Mouse (Mus musculus) forebrain, embryonic 15.5 days (tissue): ENCODE results near the gene Ccdc169. TPM values are rescaled to one million over a fixed set of nuclear protein-coding genes. Genes with fewer than 3 reads are reported as not detected.

Experiments used
- ATAC-seq: fragments of 200-750 bp; cut with Nextera tagmentation; replicated peaks from 2 replicates; pipeline ENCODE4 v1.8.0; 2017; ENCODE audit warnings: mild to moderate bottlenecking, moderate TSS enrichment, moderate library complexity
- H3K27ac ChIP-seq: fragments of 300-500 bp; sonication (generic); replicated peaks from 2 replicates; pipeline ENCODE4 v1.5.1; 2015; ENCODE audit warnings: mild to moderate bottlenecking, inconsistent platforms
- H3K27me3 ChIP-seq: fragments of 300-500 bp; sonication (generic); 2 replicates; pipeline ENCODE4 v1.6.1; 2015; ENCODE audit warnings: inconsistent platforms
- H3K36me3 ChIP-seq: fragments of 300-500 bp; sonication (generic); 2 replicates; pipeline ENCODE4 v1.6.1; 2015; ENCODE audit warnings: mild to moderate bottlenecking, inconsistent platforms
- H3K4me1 ChIP-seq: fragments of 300-500 bp; sonication (generic); 2 replicates; pipeline ENCODE4 v1.6.1; 2015; ENCODE audit warnings: inconsistent platforms
- H3K4me2 ChIP-seq: fragments of 300-500 bp; sonication (generic); replicated peaks from 2 replicates; pipeline ENCODE4 v1.6.1; 2015; ENCODE audit warnings: mild to moderate bottlenecking, inconsistent platforms
- H3K4me3 ChIP-seq: fragments of 300-500 bp; sonication (generic); 2 replicates; pipeline ENCODE4 v1.5.1; 2015; ENCODE audit warnings: mild to moderate bottlenecking, inconsistent platforms
- H3K9ac ChIP-seq: fragments of 300-500 bp; sonication (generic); replicated peaks from 2 replicates; pipeline ENCODE4 v1.6.1; 2015; ENCODE audit warnings: mild to moderate bottlenecking, inconsistent platforms
- H3K9me3 ChIP-seq: fragments of 300-500 bp; sonication (generic); 2 replicates; pipeline ENCODE4 v1.6.1; 2016; ENCODE audit warnings: inconsistent platforms
- WGBS: fragments of 180-500 bp; shearing (Covaris S2); methylation state at CpG from one replicate; pipeline ENCODE4 v1.1.7; 2015; ENCODE audit warnings: mixed read lengths; 5-methylcytosine and 5-hydroxymethylcytosine counted together
- polyA plus RNA-seq: library from polyadenylated mRNA; unstranded; fragments of >200 nt; fragmentation: Nextera tagmentation; extraction: Ambion mirVana; gene quantifications from 2 replicates; pipeline ENCODE4 v1.2.1, GENCODE M21; 2015

Gene Ccdc169
- polyA plus RNA-seq, 1 experiment from 2014 or later, result 0.19 TPM

- no peaks in the 10 kb centered on the region for H3K36me3 ChIP-seq
- no peak overlapping the region for H3K27ac ChIP-seq
- no peak overlapping the region for H3K4me3 ChIP-seq
- no peaks in the 10 kb centered on the region for H3K27me3 ChIP-seq
- 84% methylated on average over 17 of the region's 17 CpGs for WGBS
- H3K4me1 ChIP-seq, result no peaks in the 10 kb centered on the region
- H3K9ac ChIP-seq, result no peak overlapping the region
- ATAC-seq, result no peak
- no peak overlapping the region for H3K4me2 ChIP-seq
- no peaks in the 10 kb centered on the region for H3K9me3 ChIP-seq
Measured at GRCm38 (mm10) chr3:55106051-55106450, 31.1 kb upstream of the Ccdc169 start.

GRCm38 (mm10) chr3:55109097-55109496, 28.0 kb upstream of the Ccdc169 start:
- Histone ChIP-seq H3K4me2 (no peak overlapping the region), H3K9ac (no peak overlapping the region), H3K36me3 (no peaks in the 10 kb centered on the region), H3K4me3 (no peak overlapping the region), H3K9me3 (no peaks in the 10 kb centered on the region), H3K27ac (no peak overlapping the region), H3K4me1 (peaks cover 14% of the 10 kb centered on the region), H3K27me3 (no peaks in the 10 kb centered on the region)
- ATAC-seq, result no peak
- WGBS, result 93% methylated on average over 4 of the region's 4 CpGs

DNA sequence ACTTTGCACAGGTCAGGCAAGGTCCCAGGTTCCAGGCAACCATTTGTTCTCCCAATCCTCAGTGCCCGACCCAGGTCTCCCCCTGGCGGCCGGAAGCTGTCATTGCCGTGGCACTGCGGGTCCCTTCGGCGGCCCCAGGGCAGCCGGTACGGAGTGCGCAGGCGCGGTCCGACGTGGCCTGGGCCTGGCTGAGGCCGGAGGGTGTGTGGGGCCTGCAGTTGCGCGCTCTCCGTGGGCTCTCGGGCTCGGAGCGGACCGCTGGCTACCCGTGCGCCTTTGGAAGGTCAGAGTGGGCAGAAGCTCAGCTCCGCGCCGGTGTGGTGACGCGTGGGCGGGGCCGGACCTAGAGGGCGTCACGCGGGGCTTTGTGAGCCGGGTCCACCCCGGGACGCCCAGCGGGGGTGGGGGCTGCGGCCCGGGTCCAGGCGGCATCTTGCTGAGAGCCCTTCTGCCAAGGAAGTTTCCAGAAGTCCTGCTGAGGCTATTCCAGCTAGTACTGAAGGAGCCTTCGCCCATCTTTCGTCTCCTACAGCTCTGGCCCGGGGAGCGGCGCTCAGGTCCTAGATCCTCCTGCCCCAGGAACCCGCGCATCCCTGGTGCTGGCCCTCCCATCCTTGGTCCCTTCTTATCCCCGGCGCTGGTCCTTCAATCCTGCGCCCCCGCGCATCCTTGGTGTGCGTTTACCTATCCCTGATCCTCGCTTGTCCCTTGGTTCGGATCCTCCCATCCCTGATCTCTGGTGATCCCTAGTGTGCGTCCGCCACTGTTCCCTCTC, 25.0 kb upstream of the Ccdc169 start, which contains the start of gene Spg20:
Gene Spg20, plus strand, starts transcription at position 174 of the 775 bp plus-strand sequence.
- Histone ChIP-seq H3K27me3 (no peaks in the 10 kb centered on the region), H3K4me1 (peaks cover 22% of the 10 kb centered on the region), H3K36me3 (peaks cover 3% of the 10 kb centered on the region), H3K4me2 (peak within 1 kb of the TSS; percentile 69), H3K27ac (peak within 1 kb of the TSS; percentile 83), H3K9me3 (no peaks in the 10 kb centered on the region), H3K9ac (peak within 1 kb of the TSS; percentile 92), H3K4me3 (peak within 1 kb of the TSS; percentile 89)
- ATAC-seq, result peak; percentile 97
- WGBS, result under 1% methylated on average over 58 of the region's 58 CpGs

GRCm38 (mm10) chr3:55112710-55113415, 24.3 kb upstream of the Ccdc169 start:
- Histone ChIP-seq H3K36me3 (peaks cover 10% of the 10 kb centered on the region), H3K4me2 (peak overlapping the region; percentile 69), H3K4me1 (peaks cover 22% of the 10 kb centered on the region), H3K4me3 (peak overlapping the region; percentile 89), H3K9me3 (no peaks in the 10 kb centered on the region), H3K9ac (peak overlapping the region; percentile 92), H3K27me3 (no peaks in the 10 kb centered on the region), H3K27ac (peak overlapping the region; percentile 83)
- 33% methylated on average over 16 of the region's 16 CpGs for WGBS
- ATAC-seq, result peak; percentile 67; the same call in 1 of the 2 replicates

- no peaks in the 10 kb centered on the region for H3K27me3 ChIP-seq
- H3K36me3 ChIP-seq, result peaks cover 27% of the 10 kb centered on the region
- no peak overlapping the region for H3K4me3 ChIP-seq
- 79% methylated on average over 7 of the region's 7 CpGs for WGBS
- no peak overlapping the region for H3K27ac ChIP-seq
- peaks cover 22% of the 10 kb centered on the region for H3K4me1 ChIP-seq
- H3K9me3 ChIP-seq, result no peaks in the 10 kb centered on the region
- H3K4me2 ChIP-seq, result no peak overlapping the region
- ATAC-seq, result no peak
- no peak overlapping the region for H3K9ac ChIP-seq
Measured at GRCm38 (mm10) chr3:55114313-55115065, 22.6 kb upstream of the Ccdc169 start.

- Histone ChIP-seq H3K4me3 (no peak overlapping the region), H3K4me2 (no peak overlapping the region), H3K9me3 (no peaks in the 10 kb centered on the region), H3K27ac (no peak overlapping the region), H3K4me1 (peaks cover 22% of the 10 kb centered on the region), H3K9ac (no peak overlapping the region), H3K36me3 (peaks cover 29% of the 10 kb centered on the region), H3K27me3 (no peaks in the 10 kb centered on the region)
- 57% methylated on average over 1 of the region's 1 CpGs for WGBS
- ATAC-seq, result no peak
Measured at GRCm38 (mm10) chr3:55115071-55115470, 22.1 kb upstream of the Ccdc169 start.

- no peak overlapping the region for H3K4me2 ChIP-seq
- no peak overlapping the region for H3K9ac ChIP-seq
- no peaks in the 10 kb centered on the region for H3K9me3 ChIP-seq
- H3K27me3 ChIP-seq, result no peaks in the 10 kb centered on the region
- H3K36me3 ChIP-seq, result peaks cover 32% of the 10 kb centered on the region
- H3K4me1 ChIP-seq, result peaks cover 22% of the 10 kb centered on the region
- no peak overlapping the region for H3K27ac ChIP-seq
- H3K4me3 ChIP-seq, result no peak overlapping the region
- no peak for ATAC-seq
- WGBS, result 91% methylated on average over 8 of the region's 8 CpGs
Measured at GRCm38 (mm10) chr3:55115989-55116388, 21.1 kb upstream of the Ccdc169 start.

- Histone ChIP-seq H3K27ac (no peak overlapping the region), H3K4me3 (no peak overlapping the region), H3K4me2 (no peak overlapping the region), H3K9me3 (no peaks in the 10 kb centered on the region), H3K9ac (no peak overlapping the region), H3K27me3 (no peaks in the 10 kb centered on the region), H3K36me3 (peaks cover 62% of the 10 kb centered on the region), H3K4me1 (peaks cover 6% of the 10 kb centered on the region)
- no peak for ATAC-seq
- WGBS, result 87% methylated on average over 6 of the region's 6 CpGs
Measured at GRCm38 (mm10) chr3:55119275-55119898, 17.8 kb upstream of the Ccdc169 start.

- Histone ChIP-seq H3K4me2 (no peak overlapping the region), H3K9ac (no peak overlapping the region), H3K4me3 (no peak overlapping the region), H3K36me3 (peaks cover 83% of the 10 kb centered on the region), H3K27me3 (no peaks in the 10 kb centered on the region), H3K27ac (no peak overlapping the region), H3K4me1 (no peaks in the 10 kb centered on the region; the same call in 1 of the 2 replicates), H3K9me3 (no peaks in the 10 kb centered on the region)
- no peak for ATAC-seq
- 84% methylated on average over 3 of the region's 3 CpGs for WGBS
Measured at GRCm38 (mm10) chr3:55122336-55122870, 14.7 kb upstream of the Ccdc169 start.

DNA sequence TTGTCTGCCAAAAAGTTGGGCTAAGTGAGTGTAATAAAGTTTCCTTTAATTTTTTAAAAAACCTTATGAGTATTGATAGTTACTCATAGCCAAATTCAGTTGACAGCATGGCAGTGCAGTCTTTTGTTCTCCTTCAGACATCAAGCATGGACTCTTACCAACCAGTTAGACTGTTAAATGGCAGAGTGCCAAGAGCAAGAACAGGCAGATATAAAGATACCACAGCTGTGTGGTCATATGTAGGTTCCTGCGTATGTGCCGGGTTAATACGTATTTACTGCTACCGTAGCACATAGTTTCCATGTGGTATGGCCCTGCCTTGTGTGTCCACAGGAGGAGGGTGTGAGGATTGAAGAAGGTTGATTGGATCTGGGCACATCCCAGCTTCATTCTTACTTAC, 14.1 kb upstream of the Ccdc169 start:
- peaks cover 83% of the 10 kb centered on the region for H3K36me3 ChIP-seq

DNA sequence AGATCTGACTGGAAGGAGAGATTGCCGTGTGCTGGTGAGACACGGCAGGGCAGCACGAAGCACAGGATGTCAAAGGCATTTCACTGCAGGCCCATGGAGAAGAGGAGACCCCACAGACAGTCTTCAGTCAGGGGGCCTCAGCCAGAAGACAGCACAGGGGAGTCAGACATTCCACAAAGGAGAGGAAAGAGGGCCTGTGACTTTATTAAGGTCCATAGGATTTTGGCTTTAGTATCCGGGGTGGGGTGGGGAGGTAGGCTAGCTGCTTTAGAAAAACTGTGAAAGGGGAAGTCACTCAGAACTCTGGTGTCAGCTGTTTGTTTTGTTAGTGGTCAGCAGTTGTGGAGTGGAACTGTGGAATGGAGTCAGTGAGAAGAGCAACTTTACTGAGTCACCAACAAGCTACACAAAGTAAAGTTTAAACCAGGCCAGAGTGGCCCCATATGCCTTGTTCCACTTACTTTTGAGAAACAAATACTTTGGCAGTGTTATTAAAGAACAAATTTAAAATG, 7.9 kb upstream of the Ccdc169 start:
- Histone ChIP-seq H3K27me3 (no peaks in the 10 kb centered on the region), H3K4me2 (no peak overlapping the region), H3K36me3 (peaks cover 78% of the 10 kb centered on the region), H3K4me3 (no peak overlapping the region), H3K4me1 (no peaks in the 10 kb centered on the region), H3K27ac (no peak overlapping the region), H3K9ac (no peak overlapping the region), H3K9me3 (no peaks in the 10 kb centered on the region)
- no peak for ATAC-seq
- WGBS, result 87% methylated on average over 4 of the region's 4 CpGs

More for the DNA sequence above, 14.1 kb upstream of the Ccdc169 start:
- no peaks in the 10 kb centered on the region; the same call in 1 of the 2 replicates for H3K4me1 ChIP-seq
- no peak overlapping the region for H3K4me3 ChIP-seq
- H3K27me3 ChIP-seq, result no peaks in the 10 kb centered on the region
- 81% methylated on average over 4 of the region's 4 CpGs for WGBS
- H3K27ac ChIP-seq, result no peak overlapping the region
- H3K9ac ChIP-seq, result no peak overlapping the region
- no peaks in the 10 kb centered on the region for H3K9me3 ChIP-seq
- H3K4me2 ChIP-seq, result no peak overlapping the region
- no peak for ATAC-seq
